Mouse (Mus musculus) liver, adult 2 months (tissue): ENCODE measurements around the gene Lpp.

Experiments
- CTCF ChIP-seq: fragments of 200-500 bp; IDR thresholded peaks from 2 replicates; pipeline ENCODE4 v1.5.1; 2011; ENCODE audit warnings: low read depth, low read length, control low read depth
- POLR2A ChIP-seq: fragments of 200-500 bp; IDR thresholded peaks from 2 replicates; pipeline ENCODE4 v1.6.1; 2011; ENCODE audit warnings: low read length, control low read depth; ENCODE audit not compliant: insufficient read depth; ENCODE audit errors: extremely low read depth

DNA sequence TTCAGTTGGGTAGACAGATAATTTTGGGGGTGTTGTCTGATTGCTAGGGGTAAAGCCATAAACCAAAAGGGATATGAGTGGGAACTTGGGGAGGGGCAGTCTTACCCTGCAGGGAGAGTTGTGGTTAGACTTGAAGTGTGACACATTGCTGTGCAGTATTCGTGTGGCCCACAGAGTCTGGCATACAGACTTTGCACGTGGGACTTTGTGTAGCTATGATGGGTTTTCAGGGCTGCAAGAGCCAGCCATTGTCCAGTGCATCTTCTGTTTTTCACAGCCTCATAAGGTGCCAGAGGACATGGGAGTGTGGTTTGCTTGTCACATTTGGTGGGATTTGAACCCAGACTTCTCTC is 55.2 kb downstream of the Lpp start:
- TF ChIP-seq CTCF (no peak), POLR2A (no peak)
